10 mouse cellular contexts compared by ENCODE assay signal in genomic region chr12:111513673-111514072, GRCm38 (mm10). TPM values are rescaled to one million over a fixed set of nuclear protein-coding genes. Genes with fewer than 3 reads are reported as not detected.
DNase-seq lines count a peak whose midpoint lies in the region; ATAC-seq and TF ChIP-seq lines count a peak whose summit lies in the region.
"Had no signal": no experiment of that assay in that cellular context is flagged by ENCODE, and none has a peak within 500 bp of the region (broad histone marks: within the 10 kb centered on the region; RNA-seq: fewer than 3 reads in every experiment).

No protein-coding gene starts in this region.

- H3K4me3 ChIP-seq in hindbrain, embryonic 16.5 days (ENCODE audit: low read length), result no peak overlapping the region
- no peak overlapping the region for H3K4me3 ChIP-seq in hindbrain, embryonic 13.5 days
- peak overlapping the region; percentile 44; the same call in 1 of the 2 replicates for H3K4me3 ChIP-seq in brown adipose tissue, adult 24 weeks (ENCODE audit: insufficient read depth, low read depth, low read length)
- H3K4me3 ChIP-seq in midbrain, postnatal 0 days (ENCODE audit: low read depth, low read length), result no peak overlapping the region
- H3K4me3 ChIP-seq: embryonic facial prominence, embryonic 13.5 days had no signal

- DNase-seq in ovary, postnatal 36 days (ENCODE audit: low spot score), result peak; percentile 27
- no peak for DNase-seq in ovary, postnatal 10 days (ENCODE audit: low spot score)
- DNase-seq in midbrain, postnatal 0 days (ENCODE audit: low spot score), result peak; percentile 85
- DNase-seq in gastrocnemius, postnatal 10 days, result no peak
- DNase-seq: thymus, postnatal 14 days had no signal

- 47% methylated on average over 5 of the region's 5 CpGs for WGBS in hindbrain, embryonic 16.5 days
- 50% methylated on average over 5 of the region's 5 CpGs for WGBS in hindbrain, embryonic 13.5 days
- 43% methylated on average over 5 of the region's 5 CpGs for WGBS in midbrain, postnatal 0 days

- H3K36me3 ChIP-seq in hindbrain, embryonic 16.5 days (ENCODE audit: control insufficient read depth, insufficient read depth, low read length), result no peaks in the 10 kb centered on the region
- H3K36me3 ChIP-seq in hindbrain, embryonic 13.5 days, result no peaks in the 10 kb centered on the region
- H3K36me3 ChIP-seq in midbrain, postnatal 0 days (ENCODE audit: insufficient read depth, low read length), result no peaks in the 10 kb centered on the region
- H3K36me3 ChIP-seq: embryonic facial prominence, embryonic 13.5 days; G1E had no signal

- H3K9me3 ChIP-seq in hindbrain, embryonic 16.5 days (ENCODE audit: control insufficient read depth, low read length), result no peaks in the 10 kb centered on the region
- H3K9me3 ChIP-seq in hindbrain, embryonic 13.5 days, result no peaks in the 10 kb centered on the region
- no peaks in the 10 kb centered on the region for H3K9me3 ChIP-seq in midbrain, postnatal 0 days (ENCODE audit: low read length)
- H3K9me3 ChIP-seq: embryonic facial prominence, embryonic 13.5 days had no signal

- H3K4me1 ChIP-seq in hindbrain, embryonic 16.5 days (ENCODE audit: control insufficient read depth, insufficient read depth, low read depth, low read length), result no peaks in the 10 kb centered on the region; the same call in 1 of the 2 replicates
- 0 out of 2 replicates have a peak, but pooled peaks cover 4% of the 10 kb centered on the region for H3K4me1 ChIP-seq in hindbrain, embryonic 13.5 days (replicated peaks)
- H3K4me1 ChIP-seq in brown adipose tissue, adult 24 weeks (ENCODE audit: control insufficient read depth, insufficient read depth, insufficient read length, low read length), result 0 out of 2 replicates have a peak, but pooled peaks cover 3% of the 10 kb centered on the region
- H3K4me1 ChIP-seq in midbrain, postnatal 0 days (ENCODE audit: insufficient read depth, low read length), result no peaks in the 10 kb centered on the region
- H3K4me1 ChIP-seq: embryonic facial prominence, embryonic 13.5 days had no signal

- no peak for TF ChIP-seq CTCF in midbrain, postnatal 0 days (IDR thresholded peaks at IDR 0.05)

- H3K27ac ChIP-seq in hindbrain, embryonic 16.5 days (ENCODE audit: low read depth, low read length), result no peak overlapping the region; the same call in 1 of the 2 replicates
- H3K27ac ChIP-seq in hindbrain, embryonic 13.5 days, result no peak overlapping the region
- H3K27ac ChIP-seq in brown adipose tissue, adult 24 weeks (replicated peaks; ENCODE audit: low read depth, low read length), result peak overlapping the region; percentile 96
- peak overlapping the region; percentile 70; the same call in 1 of the 2 replicates for H3K27ac ChIP-seq in midbrain, postnatal 0 days (ENCODE audit: low read depth, low read length)
- H3K27ac ChIP-seq: embryonic facial prominence, embryonic 13.5 days had no signal

- ATAC-seq in hindbrain, embryonic 16.5 days, result peak; percentile 93
- no peak; the same call in 1 of the 2 replicates for ATAC-seq in hindbrain, embryonic 13.5 days (ENCODE audit: low FRiP score)
- ATAC-seq in midbrain, postnatal 0 days (ENCODE audit: low FRiP score), result peak; percentile 90

- H3K9ac ChIP-seq in hindbrain, embryonic 16.5 days (ENCODE audit: low read depth, low read length), result no peak overlapping the region
- no peak overlapping the region for H3K9ac ChIP-seq in hindbrain, embryonic 13.5 days
- H3K9ac ChIP-seq in midbrain, postnatal 0 days (replicated peaks; ENCODE audit: low read length, poor library complexity, severe bottlenecking), result no peak overlapping the region
- H3K9ac ChIP-seq: embryonic facial prominence, embryonic 13.5 days had no signal

- H3K27me3 ChIP-seq in hindbrain, embryonic 16.5 days (replicated peaks; ENCODE audit: control insufficient read depth, insufficient read depth, low read length), result no peaks in the 10 kb centered on the region
- H3K27me3 ChIP-seq in hindbrain, embryonic 13.5 days, result 0 out of 2 replicates have a peak, but pooled peaks cover 1% of the 10 kb centered on the region
- H3K27me3 ChIP-seq in midbrain, postnatal 0 days (ENCODE audit: insufficient read depth, low read length), result no peaks in the 10 kb centered on the region
- H3K27me3 ChIP-seq: embryonic facial prominence, embryonic 13.5 days had no signal

- no peak overlapping the region for H3K4me2 ChIP-seq in hindbrain, embryonic 16.5 days (ENCODE audit: low read length)
- no peak overlapping the region for H3K4me2 ChIP-seq in hindbrain, embryonic 13.5 days
- H3K4me2 ChIP-seq in midbrain, postnatal 0 days (ENCODE audit: low read depth, low read length, poor library complexity, severe bottlenecking), result no peak overlapping the region
- H3K4me2 ChIP-seq: embryonic facial prominence, embryonic 13.5 days had no signal

RNA-seq across cellular contexts. Expression of gene Eif5, which starts 24.1 kb away (rescaled TPM):
- 482 and 486 TPM in 2 replicates for polyA plus RNA-seq in hindbrain, embryonic 16.5 days (2015; fragmentation: Nextera tagmentation; extraction: Ambion mirVana)
- polyA plus RNA-seq in hindbrain, embryonic 13.5 days (2015; fragmentation: Nextera tagmentation; extraction: Ambion mirVana), result 630 TPM in 2 replicates
- 216 and 330 TPM in 2 replicates for polyA plus RNA-seq in brown adipose tissue, adult 24 weeks (2012; ENCODE audit: insufficient read depth, insufficient read length, missing spikeins)
- 283 and 376 TPM in 2 replicates for total RNA-seq in midbrain, postnatal 0 days (2014; rRNA removed)
- 552 and 640 TPM in 2 replicates for polyA plus RNA-seq in midbrain, postnatal 0 days (2015; fragmentation: Nextera tagmentation; extraction: Ambion mirVana)
- total RNA-seq in gastrocnemius, postnatal 10 days (2021), result 100 to 1,000 TPM; 140 to 154 TPM

RNA-seq across cellular contexts. Expression of gene Gm266, which starts 28.1 kb away (rescaled TPM):
- 2.6 and 5.0 TPM in 2 replicates for polyA plus RNA-seq in hindbrain, embryonic 16.5 days (2015; fragmentation: Nextera tagmentation; extraction: Ambion mirVana)
- polyA plus RNA-seq in hindbrain, embryonic 13.5 days (2015; fragmentation: Nextera tagmentation; extraction: Ambion mirVana), result 1.7 and 2.0 TPM in 2 replicates
- not detected in 2 replicates for polyA plus RNA-seq in brown adipose tissue, adult 24 weeks (2012; ENCODE audit: insufficient read depth, insufficient read length, missing spikeins)
- total RNA-seq in midbrain, postnatal 0 days (2014; rRNA removed), result 9.6 and 12.6 TPM in 2 replicates
- 8.4 and 9.7 TPM in 2 replicates for polyA plus RNA-seq in midbrain, postnatal 0 days (2015; fragmentation: Nextera tagmentation; extraction: Ambion mirVana)
- 1 to 10 TPM; 4.7 to 6.5 TPM for total RNA-seq in gastrocnemius, postnatal 10 days (2021)
- polyA plus RNA-seq: G1E had no signal

Comparison
In these comparisons a context has a peak if more than half of its experiments do, and no peak if none do; other contexts are left out.
1. DNase-seq: peak in ovary, postnatal 36 days (single experiment) and midbrain, postnatal 0 days (single experiment); none in ovary, postnatal 10 days (single experiment) and gastrocnemius, postnatal 10 days (single experiment).
2. H3K27ac ChIP-seq: peak in brown adipose tissue, adult 24 weeks (single experiment) and midbrain, postnatal 0 days (single experiment); none in hindbrain, embryonic 16.5 days (single experiment) and hindbrain, embryonic 13.5 days (single experiment).